Mouse (Mus musculus) testis, adult 2 months (tissue): ENCODE results near the gene Tpm1. TPM values are rescaled to one million over a fixed set of nuclear protein-coding genes. Genes with fewer than 3 reads are reported as not detected.

Experiments
- H3K27ac ChIP-seq: fragments of 200-500 bp; 2 replicates; pipeline ENCODE4 v1.5.1; 2012; ENCODE audit warnings: low read depth, low read length; ENCODE audit not compliant: control insufficient read depth, insufficient read depth
- H3K27me3 ChIP-seq: fragments of 200-500 bp; 2 replicates; pipeline ENCODE4 v1.6.1; 2012; ENCODE audit warnings: mild to moderate bottlenecking, low read length, moderate library complexity; ENCODE audit not compliant: control insufficient read depth, insufficient read depth
- H3K36me3 ChIP-seq: fragments of 200-500 bp; 2 replicates; pipeline ENCODE4 v1.6.1; 2012; ENCODE audit warnings: mild to moderate bottlenecking, low read length; ENCODE audit not compliant: control insufficient read depth, insufficient read depth
- H3K4me1 ChIP-seq: fragments of 200-500 bp; 2 replicates; pipeline ENCODE4 v1.6.1; 2012; ENCODE audit warnings: low read length; ENCODE audit not compliant: control insufficient read depth, insufficient read depth
- H3K4me3 ChIP-seq: fragments of 200-500 bp; 2 replicates; pipeline ENCODE4 v1.5.1; 2012; ENCODE audit warnings: low read depth, mild to moderate bottlenecking, low read length, moderate library complexity, mixed read lengths; ENCODE audit not compliant: control insufficient read depth
- CTCF ChIP-seq: fragments of 200-500 bp; IDR thresholded peaks from 2 replicates; pipeline ENCODE4 v1.5.1; 2012; ENCODE audit warnings: low read depth, mild to moderate bottlenecking, inconsistent platforms, low read length, moderate library complexity; ENCODE audit not compliant: control insufficient read depth, insufficient read depth, insufficient replicate concordance
- POLR2A ChIP-seq: fragments of 200-500 bp; IDR thresholded peaks from 2 replicates; pipeline ENCODE4 v1.6.1; 2012; ENCODE audit warnings: low read depth, mild to moderate bottlenecking, inconsistent platforms, low read length, moderate library complexity; ENCODE audit not compliant: control insufficient read depth
- polyA plus RNA-seq: library from polyadenylated mRNA; depleted of rRNA; stranded (reverse); fragments of >200 nt; gene quantifications from 2 replicates; pipeline ENCODE4 v1.2.3, GENCODE M21; 2012

Tpm1 gene
- polyA plus RNA-seq, 1 experiment: 17.0 TPM

- Histone ChIP-seq H3K36me3 (no peaks in the 10 kb centered on the region), H3K4me1 (no peaks in the 10 kb centered on the region), H3K27me3 (no peaks in the 10 kb centered on the region), H3K4me3 (no peak overlapping the region), H3K27ac (no peak overlapping the region)
- no peak for TF ChIP-seq CTCF
Measured at GRCm38 (mm10) chr9:67081688-67082087, 32.5 kb upstream of the Tpm1 start.

GRCm38 (mm10) chr9:67077658-67078319, 28.6 kb upstream of the Tpm1 start:
- Histone ChIP-seq H3K27ac (no peak overlapping the region), H3K36me3 (no peaks in the 10 kb centered on the region), H3K4me3 (no peak overlapping the region), H3K27me3 (no peaks in the 10 kb centered on the region), H3K4me1 (no peaks in the 10 kb centered on the region)
- TF ChIP-seq CTCF: no peak
- no peak for TF ChIP-seq POLR2A

GRCm38 (mm10) chr9:67077266-67077657, 28.1 kb upstream of the Tpm1 start:
- H3K36me3 ChIP-seq: no peaks in the 10 kb centered on the region
- no peaks in the 10 kb centered on the region for H3K27me3 ChIP-seq
- no peak for TF ChIP-seq POLR2A
- TF ChIP-seq CTCF: no peak
- H3K27ac ChIP-seq: no peak overlapping the region
- H3K4me1 ChIP-seq: no peaks in the 10 kb centered on the region
- no peak overlapping the region for H3K4me3 ChIP-seq

- Histone ChIP-seq H3K27me3 (no peaks in the 10 kb centered on the region), H3K27ac (no peak overlapping the region), H3K4me1 (no peaks in the 10 kb centered on the region), H3K4me3 (no peak overlapping the region), H3K36me3 (no peaks in the 10 kb centered on the region)
- no peak for TF ChIP-seq CTCF
- TF ChIP-seq POLR2A: no peak
Measured at GRCm38 (mm10) chr9:67072182-67072581, 23.0 kb upstream of the Tpm1 start.

DNA sequence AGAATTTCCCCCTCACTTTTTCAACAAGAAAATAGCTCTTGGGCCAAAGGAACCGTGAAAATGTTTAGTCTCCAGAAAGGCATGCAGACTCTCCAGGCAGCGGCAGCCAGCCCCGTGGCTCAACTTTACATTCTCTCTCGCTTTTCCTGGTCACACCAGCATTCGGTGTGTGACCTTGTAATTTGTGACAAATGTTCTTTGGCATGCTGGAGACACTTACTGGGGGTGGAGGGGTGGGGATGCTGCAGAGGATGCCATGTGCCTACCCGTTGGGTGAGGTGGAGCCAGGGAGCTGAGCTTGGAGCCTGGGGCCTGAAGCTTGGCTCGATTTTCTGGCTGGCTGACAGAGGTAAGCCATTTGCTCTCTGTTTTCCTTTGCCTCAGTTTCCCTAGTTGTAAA, 22.4 kb upstream of the Tpm1 start:
- Histone ChIP-seq H3K4me1 (no peaks in the 10 kb centered on the region), H3K4me3 (no peak overlapping the region), H3K36me3 (no peaks in the 10 kb centered on the region), H3K27ac (no peak overlapping the region), H3K27me3 (no peaks in the 10 kb centered on the region)
- no peak for TF ChIP-seq CTCF
- TF ChIP-seq POLR2A: no peak

- H3K4me1 ChIP-seq: no peaks in the 10 kb centered on the region
- TF ChIP-seq CTCF (no peak), POLR2A (no peak)
- H3K27ac ChIP-seq: no peak overlapping the region
- no peaks in the 10 kb centered on the region for H3K36me3 ChIP-seq
- no peak overlapping the region for H3K4me3 ChIP-seq
- no peaks in the 10 kb centered on the region for H3K27me3 ChIP-seq
Measured at GRCm38 (mm10) chr9:67071103-67071502, 21.9 kb upstream of the Tpm1 start.

GRCm38 (mm10) chr9:67066616-67067015, 17.4 kb upstream of the Tpm1 start:
- Histone ChIP-seq H3K27me3 (no peaks in the 10 kb centered on the region), H3K4me1 (no peaks in the 10 kb centered on the region)
- TF ChIP-seq POLR2A (no peak), CTCF (no peak)

GRCm38 (mm10) chr9:67059714-67060113, 10.5 kb upstream of the Tpm1 start:
- no peak overlapping the region for H3K4me3 ChIP-seq
- no peak overlapping the region for H3K27ac ChIP-seq
- no peaks in the 10 kb centered on the region for H3K4me1 ChIP-seq
- no peaks in the 10 kb centered on the region for H3K27me3 ChIP-seq
- H3K36me3 ChIP-seq: no peaks in the 10 kb centered on the region
- TF ChIP-seq POLR2A (no peak), CTCF (no peak)

More at GRCm38 (mm10) chr9:67066616-67067015, 17.4 kb upstream of the Tpm1 start:
- Histone ChIP-seq H3K36me3 (no peaks in the 10 kb centered on the region), H3K4me3 (no peak overlapping the region), H3K27ac (no peak overlapping the region)
